ENCODE assay signal across 15 mouse cellular contexts in the genomic region with DNA sequence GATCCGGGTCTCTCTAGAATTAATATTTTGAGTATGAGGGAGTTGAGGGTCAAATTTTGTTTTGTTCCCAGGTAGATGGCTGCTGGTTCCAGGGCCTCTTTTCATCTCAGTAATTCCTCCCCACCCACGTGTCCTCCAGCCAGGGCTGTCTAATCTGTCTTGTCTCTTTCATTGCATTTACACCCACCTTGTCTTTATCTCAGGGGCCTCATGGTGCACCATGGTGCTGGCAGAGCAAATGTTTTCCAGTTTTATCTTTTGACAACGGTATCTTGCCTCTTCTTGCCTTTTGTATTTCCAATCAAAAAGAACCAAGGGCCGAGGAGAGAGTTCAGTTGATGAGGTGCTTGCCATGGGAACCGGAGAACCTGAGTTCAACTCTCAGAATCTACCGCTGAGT.
"Had no signal": no experiment of that assay in that cellular context is flagged by ENCODE, and none has a peak within 500 bp of the region (broad histone marks: within the 10 kb centered on the region; RNA-seq: fewer than 3 reads in every experiment).

No protein-coding gene starts in this region.

- ATAC-seq: inflammation-experienced regulatory T-cells, adult 6 months; intestine, postnatal 0 days; midbrain, embryonic 15.5 days had no signal

- H3K36me3 ChIP-seq: limb, embryonic 15.5 days; midbrain, embryonic 15.5 days; neural tube, embryonic 13.5 days; stomach, embryonic 15.5 days had no signal

- H3K27ac ChIP-seq: left cerebral cortex, adult 2 months; limb, embryonic 15.5 days; midbrain, embryonic 15.5 days; neural tube, embryonic 13.5 days; stomach, embryonic 15.5 days had no signal

- H3K9me3 ChIP-seq: limb, embryonic 15.5 days; midbrain, embryonic 15.5 days; neural tube, embryonic 13.5 days; stomach, embryonic 15.5 days had no signal

- DNase-seq: kidney, adult 8-10 months; kidney, postnatal 25 days; lung, embryonic 14.5 days; lung, postnatal 10 days; lung, postnatal 4 days; right cerebral cortex, postnatal 14 days had no signal

- H3K4me2 ChIP-seq: limb, embryonic 15.5 days; lung, embryonic 14.5 days; midbrain, embryonic 11.5 days; midbrain, embryonic 15.5 days; neural tube, embryonic 13.5 days; stomach, embryonic 15.5 days had no signal

- H3K27me3 ChIP-seq: limb, embryonic 15.5 days; megakaryocyte, embryonic 14.5 days; midbrain, embryonic 15.5 days; neural tube, embryonic 13.5 days; stomach, embryonic 15.5 days had no signal

- H3K9ac ChIP-seq: limb, embryonic 15.5 days; lung, embryonic 14.5 days; midbrain, embryonic 15.5 days; neural tube, embryonic 13.5 days; stomach, embryonic 15.5 days had no signal

- H3K4me1 ChIP-seq: limb, embryonic 15.5 days; midbrain, embryonic 15.5 days; neural tube, embryonic 13.5 days; stomach, embryonic 15.5 days had no signal

- H3K4me3 ChIP-seq: left cerebral cortex, adult 2 months; limb, embryonic 15.5 days; megakaryocyte, embryonic 14.5 days; midbrain, embryonic 15.5 days; neural tube, embryonic 13.5 days; stomach, embryonic 15.5 days had no signal
